Mouse (Mus musculus) gastrocnemius, postnatal 14 days (tissue): ENCODE data around the gene Il6st. TPM values are rescaled to one million over a fixed set of nuclear protein-coding genes. Genes with fewer than 3 reads are reported as not detected.

ENCODE experiments used
- total RNA-seq, 2 experiments: library from RNA; stranded (reverse); gene quantifications; 2 replicates each; pipeline ENCODE4 v1.2.3; 2021

The Il6st gene
- total RNA-seq, 2 experiments from 2014 or later: 112 to 121 TPM

Other genes with a start within 250 kb of the Il6st start
- gene Ankrd55, start 175.6 kb upstream of the Il6st start, total RNA-seq: under 1 TPM in 1 of 2 experiments, not detected in 1; 0.09 TPM
- gene Il31ra, start 130.3 kb downstream of the Il6st start, total RNA-seq: under 1 TPM; 0.10 to 0.16 TPM
- not detected for gene Ddx4, start 188.4 kb downstream of the Il6st start, total RNA-seq
- 1 to 10 TPM; 4.1 to 6.2 TPM for gene Slc38a9, start 196.7 kb downstream of the Il6st start, total RNA-seq